Mouse (Mus musculus) midbrain, embryonic 15.5 days (tissue): ENCODE results near the gene Papln. TPM values are rescaled to one million over a fixed set of nuclear protein-coding genes. Genes with fewer than 3 reads are reported as not detected.

Source experiments
- ATAC-seq: fragments of 200-750 bp; cut with Nextera tagmentation; replicated peaks from 2 replicates; pipeline ENCODE4 v1.8.0; 2017; ENCODE audit warnings: moderate TSS enrichment
- H3K27ac ChIP-seq: fragments of 300-500 bp; sonication (generic); 2 replicates; pipeline ENCODE4 v1.5.1; 2015; ENCODE audit warnings: mild to moderate bottlenecking, inconsistent platforms
- H3K27me3 ChIP-seq: fragments of 300-500 bp; sonication (generic); replicated peaks from 2 replicates; pipeline ENCODE4 v1.6.1; 2015; ENCODE audit warnings: inconsistent platforms
- H3K36me3 ChIP-seq: fragments of 300-500 bp; sonication (generic); replicated peaks from 2 replicates; pipeline ENCODE4 v1.6.1; 2015; ENCODE audit warnings: inconsistent platforms
- H3K4me1 ChIP-seq: fragments of 300-500 bp; sonication (generic); 2 replicates; pipeline ENCODE4 v1.6.1; 2015; ENCODE audit warnings: inconsistent platforms
- H3K4me2 ChIP-seq: fragments of 300-500 bp; sonication (generic); 2 replicates; pipeline ENCODE4 v1.6.1; 2015; ENCODE audit warnings: inconsistent platforms, mild to moderate bottlenecking, moderate library complexity
- H3K4me3 ChIP-seq: fragments of 300-500 bp; sonication (generic); 2 replicates; pipeline ENCODE4 v1.5.1; 2015; ENCODE audit warnings: mild to moderate bottlenecking, inconsistent platforms
- H3K9ac ChIP-seq: fragments of 300-500 bp; sonication (generic); 2 replicates; pipeline ENCODE4 v1.6.1; 2015; ENCODE audit warnings: mild to moderate bottlenecking, inconsistent platforms
- H3K9me3 ChIP-seq: fragments of 300-500 bp; sonication (generic); 2 replicates; pipeline ENCODE4 v1.6.1; 2016; ENCODE audit warnings: inconsistent platforms
- WGBS: fragments of 180-500 bp; shearing (Covaris S2); methylation state at CpG from one replicate; pipeline ENCODE4 v1.1.7; 2015; ENCODE audit warnings: mixed read lengths; 5-methylcytosine and 5-hydroxymethylcytosine counted together
- polyA plus RNA-seq: library from polyadenylated mRNA; unstranded; fragments of >200 nt; fragmentation: Nextera tagmentation; extraction: Ambion mirVana; gene quantifications from 2 replicates; pipeline ENCODE4 v1.2.1, GENCODE M21; 2015

Papln gene
- polyA plus RNA-seq, 1 experiment from 2014 or later: 0.22 TPM

DNA sequence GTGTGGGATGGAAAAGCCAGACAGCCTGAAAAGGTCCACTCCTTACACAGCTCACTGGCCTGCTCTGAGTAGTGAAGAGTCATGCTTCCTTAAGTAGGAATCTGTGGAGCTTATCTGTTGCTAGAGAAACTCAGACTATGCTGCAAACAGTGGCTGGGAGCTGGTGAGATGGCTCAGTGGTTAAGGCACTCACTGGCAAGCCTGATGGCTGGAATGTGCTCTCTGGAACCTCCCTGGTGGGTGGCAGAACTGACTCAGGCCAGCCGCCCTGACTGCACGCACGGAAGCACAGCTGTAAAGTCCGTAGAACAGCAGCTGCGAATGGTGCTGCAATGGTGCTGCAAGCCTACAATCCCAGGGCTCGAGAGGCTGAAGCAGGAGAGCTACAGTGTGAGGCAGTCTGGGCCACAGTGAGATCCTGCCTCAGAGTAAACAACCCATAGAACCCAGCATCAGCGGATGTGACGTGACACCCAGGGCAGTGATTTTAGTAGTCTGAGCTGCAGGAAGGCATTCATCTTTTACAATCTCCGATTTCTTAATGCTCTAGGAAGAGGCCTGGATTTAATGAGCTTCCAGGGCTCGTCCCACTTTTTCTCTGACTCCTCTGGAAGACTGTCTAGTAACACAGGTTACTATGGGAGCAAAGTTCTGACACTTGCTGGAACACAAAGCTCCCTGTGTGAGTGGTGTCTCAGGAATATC lies 29.4 kb downstream of the Papln start:
- Histone ChIP-seq H3K36me3 (no peaks in the 10 kb centered on the region), H3K4me3 (no peak overlapping the region), H3K9me3 (no peaks in the 10 kb centered on the region), H3K27ac (no peak overlapping the region), H3K4me2 (no peak overlapping the region), H3K27me3 (no peaks in the 10 kb centered on the region), H3K9ac (no peak overlapping the region), H3K4me1 (no peaks in the 10 kb centered on the region)
- 68% methylated on average over 10 of the region's 10 CpGs for WGBS
- ATAC-seq: no peak

DNA sequence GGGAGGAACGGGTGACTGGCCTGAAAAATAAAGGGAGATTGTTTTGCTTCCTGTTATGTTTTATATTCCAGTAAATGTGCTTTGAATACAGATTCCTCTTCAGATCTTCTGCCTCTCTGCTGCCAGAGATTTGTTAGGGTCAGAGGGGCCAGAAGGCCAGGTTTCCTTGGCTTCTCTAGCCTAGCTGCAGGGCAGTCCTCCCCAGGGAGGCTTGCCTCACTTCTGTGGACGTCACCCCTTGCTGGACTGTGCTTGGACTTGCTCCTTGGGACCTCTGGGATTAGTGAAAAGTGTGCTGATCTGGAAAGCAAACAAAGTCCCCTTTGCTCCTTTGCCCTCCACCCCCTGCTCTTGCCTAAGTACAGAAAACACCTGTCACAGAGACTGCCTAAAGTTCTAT lies 31.6 kb downstream of the Papln start:
- Histone ChIP-seq H3K27me3 (no peaks in the 10 kb centered on the region), H3K9me3 (no peaks in the 10 kb centered on the region), H3K36me3 (no peaks in the 10 kb centered on the region; the same call in 1 of the 2 replicates), H3K4me3 (no peak overlapping the region), H3K4me1 (no peaks in the 10 kb centered on the region), H3K4me2 (no peak overlapping the region), H3K9ac (no peak overlapping the region), H3K27ac (no peak overlapping the region)
- WGBS: 47% methylated on average over 2 of the region's 2 CpGs
- no peak for ATAC-seq

GRCm38 (mm10) chr12:83795586-83795985 lies 32.2 kb downstream of the Papln start:
- ATAC-seq: no peak
- no peak overlapping the region for H3K4me2 ChIP-seq
- H3K27ac ChIP-seq: no peak overlapping the region
- H3K9me3 ChIP-seq: no peaks in the 10 kb centered on the region
- no peaks in the 10 kb centered on the region for H3K27me3 ChIP-seq
- no peak overlapping the region for H3K9ac ChIP-seq
- no peaks in the 10 kb centered on the region for H3K4me1 ChIP-seq
- WGBS: 95% methylated on average over 7 of the region's 7 CpGs
- H3K4me3 ChIP-seq: no peak overlapping the region
- no peaks in the 10 kb centered on the region; the same call in 1 of the 2 replicates for H3K36me3 ChIP-seq

DNA sequence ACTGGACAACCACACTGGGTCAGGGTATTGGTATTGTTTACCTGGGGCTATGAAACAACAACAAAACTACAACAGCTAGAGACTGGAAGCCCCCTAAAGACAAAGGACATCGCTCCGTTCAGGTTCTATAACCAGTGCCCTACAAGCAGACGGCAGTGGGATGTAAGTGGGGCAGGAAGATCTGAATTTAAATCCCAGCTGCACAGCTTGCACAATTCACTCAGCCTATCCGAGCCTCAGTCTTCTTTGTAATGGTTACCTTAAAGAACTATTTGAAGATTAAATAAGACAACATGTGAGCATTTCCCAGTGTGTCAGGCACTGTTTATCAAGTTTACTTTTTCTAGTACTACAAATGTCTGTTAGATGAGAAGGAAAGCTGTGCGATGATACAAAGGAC lies 34.9 kb downstream of the Papln start:
- Histone ChIP-seq H3K4me3 (no peak overlapping the region), H3K27ac (no peak overlapping the region), H3K9me3 (no peaks in the 10 kb centered on the region), H3K4me1 (no peaks in the 10 kb centered on the region), H3K27me3 (no peaks in the 10 kb centered on the region), H3K4me2 (no peak overlapping the region), H3K9ac (no peak overlapping the region), H3K36me3 (peaks cover 8% of the 10 kb centered on the region)
- 84% methylated on average over 5 of the region's 5 CpGs for WGBS
- ATAC-seq: no peak

DNA sequence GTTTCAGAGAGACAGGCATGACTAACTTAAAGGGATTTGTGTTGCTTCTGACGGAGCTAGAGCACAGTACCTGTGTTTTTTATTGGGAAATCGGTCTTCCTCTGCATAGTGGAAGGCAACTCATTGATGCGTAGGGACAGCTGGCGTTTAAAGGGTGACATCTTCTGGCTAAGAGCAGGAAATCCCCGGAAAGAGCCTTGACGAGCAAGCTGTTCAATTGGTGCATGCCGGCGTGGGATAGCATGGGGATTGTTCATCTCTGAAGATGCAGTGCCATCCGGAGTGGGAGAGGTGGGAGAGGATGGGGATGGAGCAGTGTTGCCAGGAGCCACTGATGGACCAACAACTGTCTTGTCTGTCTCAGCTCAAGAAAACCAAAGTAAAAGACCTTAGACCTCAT lies 37.5 kb downstream of the Papln start:
- H3K4me1 ChIP-seq: no peaks in the 10 kb centered on the region
- H3K9ac ChIP-seq: no peak overlapping the region
- ATAC-seq: no peak
- H3K9me3 ChIP-seq: no peaks in the 10 kb centered on the region
- no peak overlapping the region for H3K27ac ChIP-seq
- H3K36me3 ChIP-seq: peaks cover 28% of the 10 kb centered on the region
- H3K4me2 ChIP-seq: no peak overlapping the region
- WGBS: 36% methylated on average over 9 of the region's 9 CpGs
- H3K27me3 ChIP-seq: no peaks in the 10 kb centered on the region
- H3K4me3 ChIP-seq: no peak overlapping the region

- Histone ChIP-seq H3K27ac (no peak overlapping the region), H3K9me3 (no peaks in the 10 kb centered on the region), H3K4me2 (no peak overlapping the region), H3K27me3 (no peaks in the 10 kb centered on the region), H3K4me3 (no peak overlapping the region), H3K4me1 (no peaks in the 10 kb centered on the region), H3K9ac (no peak overlapping the region), H3K36me3 (peaks cover 47% of the 10 kb centered on the region)
- WGBS: 95% methylated on average over 7 of the region's 7 CpGs
- no peak for ATAC-seq
These were observed 40.2 kb downstream of the Papln start for GRCm38 (mm10) chr12:83803641-83804040.

- no peak overlapping the region for H3K9ac ChIP-seq
- H3K4me1 ChIP-seq: no peaks in the 10 kb centered on the region
- no peak overlapping the region for H3K4me2 ChIP-seq
- peaks cover 9% of the 10 kb centered on the region; the same call in 1 of the 2 replicates for H3K36me3 ChIP-seq
- no peaks in the 10 kb centered on the region for H3K27me3 ChIP-seq
- H3K4me3 ChIP-seq: no peak overlapping the region
- ATAC-seq: no peak
- 95% methylated on average over 3 of the region's 3 CpGs for WGBS
- H3K9me3 ChIP-seq: no peaks in the 10 kb centered on the region
- H3K27ac ChIP-seq: no peak overlapping the region
These were observed 48.5 kb downstream of the Papln start for GRCm38 (mm10) chr12:83811901-83812300.

DNA sequence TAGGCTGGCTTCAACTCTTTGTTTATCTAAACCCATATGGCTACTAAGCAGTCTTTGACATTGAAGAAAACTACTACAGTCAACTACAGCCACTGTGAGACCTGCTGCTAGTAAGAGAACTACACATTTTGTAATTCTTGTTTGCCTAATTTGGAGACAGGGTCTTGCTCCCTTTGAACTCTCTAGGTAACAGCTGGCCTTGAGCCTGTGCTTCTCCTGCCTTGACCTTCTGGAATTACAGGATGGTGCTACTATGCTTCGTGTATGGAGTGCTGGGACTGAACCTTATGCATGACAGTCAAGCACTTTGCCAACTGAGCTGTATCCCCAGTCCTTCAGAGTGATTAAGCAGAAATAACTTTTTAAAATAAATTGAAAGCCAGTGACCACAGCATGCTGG lies 53.2 kb downstream of the Papln start:
- Histone ChIP-seq H3K9me3 (no peaks in the 10 kb centered on the region), H3K9ac (no peak overlapping the region), H3K27ac (no peak overlapping the region), H3K4me2 (no peak overlapping the region), H3K36me3 (no peaks in the 10 kb centered on the region), H3K4me1 (no peaks in the 10 kb centered on the region), H3K27me3 (no peaks in the 10 kb centered on the region), H3K4me3 (no peak overlapping the region)
- WGBS: 87% methylated on average over 1 of the region's 1 CpGs
- no peak for ATAC-seq

GRCm38 (mm10) chr12:83830424-83830823 lies 67.0 kb downstream of the Papln start:
- Histone ChIP-seq H3K4me2 (no peak overlapping the region), H3K4me3 (no peak overlapping the region), H3K9me3 (no peaks in the 10 kb centered on the region), H3K27me3 (no peaks in the 10 kb centered on the region), H3K4me1 (no peaks in the 10 kb centered on the region), H3K9ac (no peak overlapping the region), H3K36me3 (no peaks in the 10 kb centered on the region), H3K27ac (no peak overlapping the region)
- 84% methylated on average over 3 of the region's 3 CpGs for WGBS
- ATAC-seq: no peak

GRCm38 (mm10) chr12:83833979-83834378 lies 70.5 kb downstream of the Papln start:
- Histone ChIP-seq H3K27me3 (no peaks in the 10 kb centered on the region), H3K4me3 (no peak overlapping the region), H3K36me3 (peaks cover 3% of the 10 kb centered on the region; the same call in 1 of the 2 replicates), H3K4me2 (no peak overlapping the region), H3K9ac (no peak overlapping the region), H3K27ac (no peak overlapping the region), H3K9me3 (no peaks in the 10 kb centered on the region), H3K4me1 (no peaks in the 10 kb centered on the region)
- ATAC-seq: no peak
- WGBS: 98% methylated on average over 3 of the region's 3 CpGs

GRCm38 (mm10) chr12:83841409-83842190 lies 78.2 kb downstream of the Papln start:
- Histone ChIP-seq H3K4me3 (no peak overlapping the region), H3K4me2 (no peak overlapping the region), H3K9me3 (no peaks in the 10 kb centered on the region), H3K9ac (no peak overlapping the region), H3K27me3 (no peaks in the 10 kb centered on the region), H3K27ac (no peak overlapping the region), H3K4me1 (no peaks in the 10 kb centered on the region), H3K36me3 (peaks cover 8% of the 10 kb centered on the region; the same call in 1 of the 2 replicates)
- WGBS: 91% methylated on average over 10 of the region's 10 CpGs
- ATAC-seq: no peak
